Mouse (Mus musculus) cerebellum, adult 2 months (tissue): ENCODE measurements around the gene Cyp2b13.
"Not testable (repeated sequence)": the region's sequence is repeated elsewhere in the genome, so short reads cannot be mapped to it uniquely, and the experiment has no call there.

Source experiments
- CTCF ChIP-seq: fragments of 200-500 bp; IDR thresholded peaks from 2 replicates; pipeline ENCODE4 v1.5.1; 2011; ENCODE audit warnings: low read depth, mild to moderate bottlenecking, control low read depth, low read length, moderate library complexity, borderline replicate concordance; ENCODE audit not compliant: insufficient read depth
- POLR2A ChIP-seq: fragments of 200-500 bp; IDR thresholded peaks from 2 replicates; pipeline ENCODE4 v1.6.1; 2011; ENCODE audit warnings: low read length, control low read depth, borderline replicate concordance; ENCODE audit not compliant: insufficient read depth

DNA sequence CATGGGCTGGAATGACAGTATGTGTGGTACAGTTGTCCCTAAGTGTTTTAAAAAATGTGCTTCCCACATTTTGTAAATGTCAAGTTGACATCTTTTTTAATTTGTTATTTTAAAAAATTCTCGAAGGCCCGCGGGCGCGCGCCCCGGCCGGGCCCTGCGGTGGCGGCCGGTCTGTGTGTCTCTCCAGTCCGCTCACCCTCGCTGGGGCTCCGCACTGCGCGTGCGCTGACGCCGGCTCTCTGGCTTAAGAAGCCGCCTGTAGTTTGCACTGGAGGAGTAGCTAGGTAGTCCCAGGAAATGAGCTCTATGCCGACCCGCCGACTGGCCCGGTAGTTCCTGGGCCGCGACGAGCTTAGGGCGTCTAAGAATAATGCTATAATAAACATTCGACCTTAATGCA, 10.4 kb downstream of the Cyp2b13 start:
- TF ChIP-seq CTCF, POLR2A: not testable (repeated sequence)
